Mouse (Mus musculus): ENCODE results near the gene Sigirr.

The Sigirr gene

DNA sequence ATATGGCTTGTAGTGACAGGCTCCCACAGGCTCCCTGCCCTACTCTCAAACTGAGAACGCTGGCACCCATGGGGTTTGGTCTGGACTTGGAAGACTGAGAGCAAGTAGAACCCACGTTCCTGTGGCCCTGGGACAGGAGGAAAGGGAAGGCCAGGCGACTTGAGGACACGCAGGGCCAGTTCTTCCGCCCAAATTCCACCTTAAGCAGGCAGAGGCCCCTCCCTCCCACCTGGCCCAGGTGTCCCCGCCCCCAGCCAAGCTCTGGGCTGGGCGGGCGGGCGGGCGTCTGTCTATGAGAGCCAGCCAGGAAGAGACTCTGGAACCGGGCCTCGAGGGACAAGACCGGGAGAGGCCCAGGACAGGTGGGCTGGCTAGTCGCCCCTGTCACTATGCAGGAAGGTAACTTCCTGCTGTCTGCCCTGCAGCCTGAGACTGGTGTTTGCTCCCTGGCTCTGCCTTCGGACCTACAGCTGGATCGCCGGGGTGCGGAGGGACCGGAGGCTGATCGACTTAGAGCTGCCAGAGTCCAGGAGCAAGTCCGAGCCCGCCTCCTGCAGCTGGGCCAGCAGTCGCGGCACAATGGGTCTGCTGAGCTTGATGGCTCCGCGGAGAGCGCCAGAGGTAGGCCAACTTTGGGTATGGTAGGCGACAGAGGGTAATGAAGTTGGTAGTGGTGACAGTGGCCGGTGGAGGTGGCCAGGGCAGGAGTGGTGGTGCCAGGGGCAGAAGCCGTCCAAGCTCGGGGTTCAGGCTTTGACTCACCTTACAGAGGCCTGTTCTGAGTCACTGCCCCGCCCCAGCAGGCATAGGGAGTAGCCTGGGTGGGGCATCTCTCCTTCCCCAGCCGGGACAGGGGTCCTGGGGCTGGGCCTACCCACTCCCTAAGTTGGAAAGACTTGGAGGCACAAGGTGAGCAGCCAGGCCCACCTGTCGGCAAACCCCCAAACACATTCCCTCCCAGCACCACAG lies 20.6 kb downstream of the Sigirr start:
- POLR2A ChIA-PET = interaction anchor here (0.5 to 2.4 kb wide), 20 partner anchors 8 to 363 kb away, joined by 3 to 16 read pairs (median 3); partner anchors contain the start of genes Ptdss2 (in 1 of the 4), Rassf7 (in 1 of the 4), Rnh1 (in 1 of the 4) and Sigirr (in 1 of the 4)
- CTCF ChIA-PET = interaction anchor here in 3 of 4 experiments (0.6 to 1.8 kb wide), 7 partner anchors 9 to 1219 kb away, joined by 3 to 14 read pairs (median 4); no protein-coding TSS in a partner anchor

DNA sequence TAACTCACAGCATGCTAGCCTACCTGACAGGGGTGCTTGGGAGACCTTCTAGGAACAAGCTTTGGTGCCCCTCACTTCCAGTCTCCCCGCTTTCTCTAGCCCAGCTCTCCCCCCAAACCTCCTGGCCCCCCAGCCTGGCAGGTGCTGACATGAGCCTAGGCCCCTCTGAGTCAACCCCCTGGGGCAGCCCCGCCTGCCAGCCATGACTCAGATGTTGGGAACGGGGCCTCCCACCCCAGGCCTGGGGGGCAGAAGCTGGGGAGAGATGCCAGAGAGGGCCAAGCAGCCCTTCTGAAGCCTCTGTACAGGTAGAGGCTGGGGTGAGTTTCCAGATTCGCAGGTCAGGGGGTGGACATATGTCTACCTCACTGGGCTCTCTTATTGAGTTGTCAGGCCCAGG lies 21.5 kb downstream of the Sigirr start:
- CTCF ChIA-PET = interaction anchor here in 2 of 4 experiments (0.8 to 1.6 kb wide), 4 partner anchors 11 to 98 kb away, joined by 3 to 5 read pairs (median 4); no protein-coding TSS in a partner anchor
- POLR2A ChIA-PET = interaction anchor here in 3 of 4 experiments (0.6 to 2.4 kb wide), 13 partner anchors 8 to 170 kb away, joined by 3 to 16 read pairs (median 4); partner anchors contain the start of genes Hras (in 1 of the 3), Lrrc56 (in 1 of the 3), Rassf7 (in 1 of the 3) and Sigirr (in 1 of the 3)

DNA sequence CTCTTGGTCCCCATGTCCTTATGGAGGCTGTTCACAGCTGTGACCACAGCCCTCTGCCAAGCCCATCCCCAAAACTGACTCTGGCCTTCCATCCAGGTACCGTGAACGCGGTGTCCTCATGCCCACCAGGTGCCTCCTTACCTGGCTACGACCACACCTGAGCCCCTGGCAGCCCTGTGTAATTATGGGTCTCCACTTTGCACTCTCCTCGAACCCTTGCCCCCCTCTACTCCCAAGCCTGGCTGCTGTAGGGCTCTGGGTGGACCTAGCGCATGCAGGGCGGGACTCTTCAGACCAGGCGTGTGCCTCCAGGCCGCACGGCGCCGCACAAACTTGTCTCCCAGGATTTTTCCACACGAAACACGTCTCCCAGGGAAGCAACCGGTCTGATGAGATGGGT lies 22.5 kb downstream of the Sigirr start, which contains the start of gene Pkp3:
Gene Pkp3, plus strand, starts transcription at position 378 of the 400 bp plus-strand sequence.
- CTCF ChIA-PET = interaction anchor here in 2 of 4 experiments (0.6 to 1.6 kb wide), 3 partner anchors 11 to 99 kb away, joined by 3 to 5 read pairs (median 4); no protein-coding TSS in a partner anchor

DNA sequence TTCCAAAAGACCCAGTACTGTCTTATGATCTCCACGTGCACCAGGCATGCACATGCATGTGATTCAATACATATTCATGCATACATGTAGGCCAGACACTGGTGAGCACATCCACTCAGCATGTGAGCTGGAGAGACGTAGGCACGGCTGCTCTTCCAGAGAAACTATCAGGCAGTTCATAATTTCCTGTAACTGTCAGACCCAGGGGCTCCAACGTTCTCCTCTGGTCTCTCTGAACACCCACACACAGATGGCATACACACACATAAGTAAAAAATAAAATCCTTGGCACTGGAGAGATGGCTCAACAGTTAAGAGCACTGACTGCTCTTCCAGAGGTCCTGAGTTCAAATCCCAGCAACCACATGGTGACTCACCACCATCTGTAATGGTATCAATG lies 26.6 kb downstream of the Sigirr start:
- ChIA-PET POLR2A (interaction anchor here in 3 of 4 experiments (0.5 to 6.7 kb wide), 9 partner anchors 8 to 107 kb away, joined by 3 to 48 read pairs (median 3); partner anchors contain the start of genes Ifitm1 (in 1 of the 3) and Ptdss2 (in 1 of the 3)), CTCF (interaction anchor here in 1 of 4 experiments (1.2 to 1.3 kb wide), 2 partner anchors 14 kb away, joined by 3 read pairs; no protein-coding TSS in a partner anchor)

More for the DNA sequence above, 22.5 kb downstream of the Sigirr start, which contains the start of gene Pkp3:
- POLR2A ChIA-PET = interaction anchor here in 3 of 4 experiments (0.7 to 2.4 kb wide), 10 partner anchors 7 to 138 kb away, joined by 3 to 16 read pairs (median 4); partner anchors contain the start of genes Ifitm6 (in 1 of the 3), Rassf7 (in 1 of the 3) and Sigirr (in 1 of the 3)

- POLR2A ChIA-PET = interaction anchor here in 3 of 4 experiments (0.5 to 6.7 kb wide), 34 partner anchors 8 to 553 kb away, joined by 3 to 48 read pairs (median 4); partner anchors contain the start of genes B4galnt4 (in 1 of the 3), Pgghg (in 1 of the 3), Rassf7 (in 1 of the 3) and Rnh1 (in 1 of the 3)
These were observed 28.2 kb downstream of the Sigirr start for GRCm38 (mm10) chr7:141072017-141072745.

DNA sequence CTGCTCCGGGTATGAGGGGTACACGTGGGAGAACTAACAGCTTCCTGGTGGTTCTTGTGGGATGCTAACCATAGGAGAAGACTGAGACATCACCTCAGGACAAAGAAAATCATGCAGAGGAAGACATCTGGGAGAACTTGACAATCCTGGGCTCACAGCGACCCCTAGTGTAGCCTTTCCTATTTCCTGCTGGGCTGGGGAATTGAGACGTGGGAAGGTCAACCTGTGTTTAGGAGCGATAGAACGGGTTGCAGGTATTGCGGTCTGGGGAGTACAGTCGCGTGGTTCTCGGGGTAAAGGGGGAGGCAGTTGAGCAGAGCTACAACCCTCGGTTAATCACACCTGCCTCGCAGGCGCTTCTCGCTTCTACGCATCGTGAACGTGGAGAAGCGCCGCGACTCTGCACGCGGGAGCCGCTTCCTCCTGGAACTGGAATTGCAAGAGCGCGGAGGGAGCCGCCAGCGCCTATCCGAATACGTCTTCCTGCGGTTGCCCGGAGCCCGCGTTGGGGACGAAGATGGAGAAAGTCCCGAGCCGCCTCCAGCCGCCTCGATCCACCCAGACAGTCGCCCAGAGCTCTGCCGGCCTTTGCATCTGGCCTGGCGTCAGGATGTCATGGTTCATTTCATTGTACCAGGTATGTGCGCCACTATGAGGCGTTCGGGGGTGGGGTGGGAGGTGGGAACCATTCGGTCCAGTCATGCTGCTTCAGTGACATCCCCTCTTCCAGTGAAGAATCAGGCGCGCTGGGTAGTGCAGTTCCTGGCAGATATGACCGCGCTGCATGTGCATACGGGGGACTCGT lies 30.1 kb downstream of the Sigirr start:
- CTCF ChIA-PET = interaction anchor here in 3 of 4 experiments (0.6 to 3.2 kb wide), 33 partner anchors 8 to 882 kb away, joined by 3 to 15 read pairs (median 4); partner anchors contain the start of genes B4galnt4 (in 1 of the 3), Pgghg (in 1 of the 3) and Sigirr (in 1 of the 3)
- POLR2A ChIA-PET = interaction anchor here (0.6 to 6.7 kb wide), 68 partner anchors 8 to 400 kb away, joined by 3 to 48 read pairs (median 4); partner anchors contain the start of genes B4galnt4 (in 2 of the 4), Ifitm5 (in 2 of the 4), Rassf7 (in 2 of the 4) and Rnh1 (in 2 of the 4)

More at GRCm38 (mm10) chr7:141072017-141072745, 28.2 kb downstream of the Sigirr start:
- CTCF ChIA-PET = interaction anchor here (0.5 to 3.2 kb wide), 31 partner anchors 10 to 1194 kb away, joined by 3 to 15 read pairs (median 3); partner anchors contain the start of gene B4galnt4 (in 1 of the 4)

DNA sequence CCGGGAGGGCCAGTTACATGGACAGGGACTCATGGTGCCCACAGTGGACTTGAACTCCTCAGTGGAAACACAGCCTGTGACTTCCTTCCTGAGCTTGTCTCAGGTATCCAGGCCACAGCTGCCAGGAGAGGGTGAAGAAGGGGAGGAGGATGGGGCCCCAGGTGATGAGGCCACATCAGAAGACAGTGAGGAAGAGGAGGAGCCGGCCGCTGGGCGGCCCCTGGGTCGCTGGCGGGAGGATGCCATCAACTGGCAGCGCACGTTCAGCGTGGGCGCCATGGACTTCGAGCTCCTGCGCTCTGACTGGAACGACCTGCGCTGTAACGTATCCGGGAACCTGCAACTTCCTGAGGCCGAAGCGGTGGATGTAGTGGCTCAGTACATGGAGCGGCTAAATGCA lies 32.0 kb downstream of the Sigirr start:
- CTCF ChIA-PET = interaction anchor here in 1 of 4 experiments (0.5 to 1.7 kb wide), 4 partner anchors 11 to 394 kb away, joined by 3 to 4 read pairs (median 4); no protein-coding TSS in a partner anchor

GRCm38 (mm10) chr7:141064576-141064975 lies 35.8 kb downstream of the Sigirr start:
- POLR2A ChIA-PET = interaction anchor here (0.6 to 5.8 kb wide), 34 partner anchors 8 to 365 kb away, joined by 3 to 33 read pairs (median 4); partner anchors contain the start of genes Rnh1 (in 2 of the 4), Bet1l (in 1 of the 4), Cend1 (in 1 of the 4) and Gm45785 (in 1 of the 4)
- CTCF ChIA-PET = interaction anchor here in 3 of 4 experiments (0.5 to 1.8 kb wide), 15 partner anchors 9 to 291 kb away, joined by 3 to 6 read pairs (median 4); no protein-coding TSS in a partner anchor

More for the DNA sequence above, 32.0 kb downstream of the Sigirr start:
- POLR2A ChIA-PET = interaction anchor here in 3 of 4 experiments (0.6 to 6.7 kb wide), 11 partner anchors 9 to 212 kb away, joined by 3 to 48 read pairs (median 4); partner anchors contain the start of genes Gm45785 (in 1 of the 3) and Ric8a (in 1 of the 3)

DNA sequence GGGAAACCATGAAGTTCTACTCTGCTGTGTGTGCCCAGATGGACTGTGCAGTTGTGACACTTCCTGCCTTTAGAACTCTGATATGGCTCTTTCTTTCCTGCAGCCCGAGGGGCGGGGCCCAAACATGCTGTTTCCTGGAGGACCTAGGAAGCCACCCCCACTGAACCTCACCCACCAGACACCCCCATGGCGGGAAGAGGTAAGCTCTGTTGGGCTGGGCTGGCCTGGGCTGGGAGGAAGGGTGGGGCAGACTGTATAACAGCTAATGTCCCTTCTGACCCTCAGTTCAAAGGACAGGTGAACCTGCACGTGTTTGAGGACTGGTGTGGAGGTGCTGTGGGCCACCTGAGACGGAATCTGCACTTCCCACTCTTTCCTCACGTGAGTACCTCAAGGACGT lies 36.2 kb downstream of the Sigirr start:
- CTCF ChIA-PET = interaction anchor here in 3 of 4 experiments (0.5 to 1.8 kb wide), 13 partner anchors 8 to 292 kb away, joined by 3 to 6 read pairs (median 4); no protein-coding TSS in a partner anchor
- POLR2A ChIA-PET = interaction anchor here (0.6 to 5.8 kb wide), 34 partner anchors 9 to 365 kb away, joined by 3 to 33 read pairs (median 4); partner anchors contain the start of genes Rassf7 (in 2 of the 4), Rnh1 (in 2 of the 4), Bet1l (in 1 of the 4) and Cend1 (in 1 of the 4)

DNA sequence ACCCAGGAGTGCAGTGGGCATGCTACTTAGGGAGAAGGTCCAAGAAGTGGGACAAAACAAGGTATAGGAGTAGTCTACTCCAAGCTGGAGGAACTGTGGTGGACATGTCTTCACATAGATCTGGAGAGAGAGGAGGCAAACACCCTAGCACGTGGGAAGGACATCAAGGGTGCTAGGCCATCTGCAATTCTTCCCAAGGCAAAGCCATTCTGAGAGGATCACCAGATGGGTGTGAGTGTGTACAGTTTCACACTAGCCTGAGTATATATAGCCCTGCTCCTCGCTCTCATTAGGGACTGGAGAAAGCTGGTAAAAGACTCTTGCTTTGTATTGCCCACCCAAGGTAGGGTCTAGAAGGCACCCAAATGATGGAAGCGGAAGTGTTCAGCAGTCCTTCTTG lies 37.0 kb downstream of the Sigirr start:
- POLR2A ChIA-PET = interaction anchor here in 3 of 4 experiments (1.0 to 5.8 kb wide), 18 partner anchors 8 to 366 kb away, joined by 3 to 33 read pairs (median 5); partner anchors contain the start of genes Bet1l (in 1 of the 3), Cend1 (in 1 of the 3), Ifitm2 (in 1 of the 3) and Ric8a (in 1 of the 3)

DNA sequence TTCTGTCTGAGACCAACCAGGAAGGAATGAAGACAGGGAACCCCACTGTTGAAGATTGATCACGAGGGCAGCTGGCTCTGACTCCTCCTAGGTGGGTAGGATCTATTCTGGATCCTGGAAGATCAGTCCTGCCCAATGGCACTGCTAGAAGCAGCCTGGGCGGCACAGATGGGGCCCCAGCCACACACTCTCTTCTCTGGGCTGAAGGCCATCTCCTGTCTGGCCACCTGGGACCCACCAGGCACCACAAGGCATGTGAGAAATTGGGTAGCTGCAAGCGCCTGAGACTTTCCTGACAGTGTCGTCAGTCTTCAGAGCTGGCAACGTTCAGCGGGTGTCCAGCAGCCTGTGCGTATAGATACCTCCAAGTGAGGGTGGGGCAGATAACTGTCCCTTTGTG lies 37.8 kb downstream of the Sigirr start:
- POLR2A ChIA-PET = interaction anchor here in 3 of 4 experiments (0.6 to 5.8 kb wide), 25 partner anchors 7 to 385 kb away, joined by 3 to 33 read pairs (median 3); partner anchors contain the start of genes Ric8a (in 2 of the 3), Bet1l (in 1 of the 3), Ifitm2 (in 1 of the 3) and Rnh1 (in 1 of the 3)
- CTCF ChIA-PET = interaction anchor here in 3 of 4 experiments (0.9 to 2.5 kb wide), 5 partner anchors 8 to 153 kb away, joined by 3 to 8 read pairs (median 4); no protein-coding TSS in a partner anchor

More for the DNA sequence above, 37.0 kb downstream of the Sigirr start:
- CTCF ChIA-PET = interaction anchor here in 2 of 4 experiments (1.1 to 2.5 kb wide), 3 partner anchors 7 to 160 kb away, joined by 4 to 8 read pairs (median 6); no protein-coding TSS in a partner anchor

DNA sequence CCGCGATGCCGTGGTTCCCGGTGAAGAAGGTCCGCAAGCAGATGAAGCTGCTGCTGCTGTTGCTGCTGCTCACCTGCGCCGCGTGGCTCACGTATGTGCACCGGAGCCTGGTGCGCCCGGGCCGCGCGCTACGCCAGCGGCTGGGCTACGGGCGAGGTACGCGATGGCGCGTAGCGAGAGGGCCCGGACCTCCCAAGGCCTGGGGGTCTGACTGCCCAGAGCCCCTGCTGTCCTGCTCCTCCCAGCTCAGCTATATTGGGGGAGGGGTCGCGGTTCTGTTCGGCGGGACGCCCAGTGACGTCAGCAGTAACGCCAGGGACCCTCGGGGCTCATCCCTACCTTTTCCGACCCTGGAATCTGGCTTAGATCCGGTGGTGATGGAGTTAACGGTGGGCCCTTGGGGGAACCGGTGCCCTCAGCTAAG lies 39.1 kb downstream of the Sigirr start:
- ChIA-PET CTCF (interaction anchor here (0.5 to 2.7 kb wide), 16 partner anchors 9 to 397 kb away, joined by 3 to 19 read pairs (median 3); no protein-coding TSS in a partner anchor), POLR2A (interaction anchor here in 3 of 4 experiments (0.6 to 5.8 kb wide), 19 partner anchors 9 to 331 kb away, joined by 3 to 33 read pairs (median 4); partner anchors contain the start of genes Ifitm2 (in 1 of the 3), Sigirr (in 1 of the 3), Taldo1 (in 1 of the 3) and Urah (in 1 of the 3))

GRCm38 (mm10) chr7:141060426-141061242 lies 39.7 kb downstream of the Sigirr start, which contains the start of gene B4galnt4:
B4galnt4 (plus strand) TSS chr7:141061104.
- CTCF ChIA-PET = interaction anchor here in 3 of 4 experiments (0.5 to 2.7 kb wide), 23 partner anchors 9 to 334 kb away, joined by 3 to 19 read pairs (median 4); no protein-coding TSS in a partner anchor
- POLR2A ChIA-PET = interaction anchor here in 3 of 4 experiments (0.6 to 5.8 kb wide), 47 partner anchors 9 to 331 kb away, joined by 3 to 33 read pairs (median 4); partner anchors contain the start of genes Rnh1 (in 2 of the 3), Zfp941 (in 2 of the 3), Bet1l (in 1 of the 3) and Ifitm1 (in 1 of the 3)
